Mouse (Mus musculus) MEL (cell line): ENCODE data around the gene Pik3r1. TPM values are rescaled to one million over a fixed set of nuclear protein-coding genes. Genes with fewer than 3 reads are reported as not detected.

ENCODE experiments used
- DNase-seq: peaks from one replicate; pipeline ENCODE4 v3.0.0; 2011; ENCODE audit warnings: low read depth, low spot score
- H3K27ac ChIP-seq: 2 replicates; pipeline ENCODE4 v1.5.1; 2012; ENCODE audit warnings: low read depth, mild to moderate bottlenecking, control low read depth, low read length, moderate library complexity; ENCODE audit not compliant: control insufficient read depth
- H3K27me3 ChIP-seq, 2 experiments: fragments of 150-350 bp in 1 of 2; sonication (generic) in 1 of 2; 2 replicates each; pipeline ENCODE4 v1.6.1; 2012; ENCODE audit warnings: low read length in 2 of 2, mild to moderate bottlenecking in 2 of 2, improper control_type of control experiment in 1 of 2, moderate library complexity in 1 of 2; ENCODE audit not compliant: insufficient read depth in 2 of 2, control insufficient read depth in 1 of 2
- H3K36me3 ChIP-seq, 2 experiments: 2 replicates each; pipeline ENCODE4 v1.6.1; 2012 to 2014; ENCODE audit warnings: low read length in 2 of 2, improper control_type of control experiment in 1 of 2, inconsistent platforms in 1 of 2, mild to moderate bottlenecking in 1 of 2; ENCODE audit not compliant: insufficient read depth in 2 of 2, control insufficient read depth in 1 of 2
- H3K4me1 ChIP-seq, 2 experiments: fragments of 150-350 bp in 1 of 2; sonication (generic) in 1 of 2; 2 replicates each; pipeline ENCODE4 v1.6.1; 2012; ENCODE audit warnings: low read length in 2 of 2, improper control_type of control experiment in 1 of 2, mild to moderate bottlenecking in 1 of 2; ENCODE audit not compliant: insufficient read depth in 2 of 2, control insufficient read depth in 1 of 2
- H3K4me3 ChIP-seq, 2 experiments: fragments of 150-350 bp in 1 of 2; sonication (generic) in 1 of 2; 2 replicates each; pipeline ENCODE4 v1.5.1; 2012; ENCODE audit warnings: low read depth in 2 of 2, low read length in 2 of 2, mild to moderate bottlenecking in 2 of 2, moderate library complexity in 2 of 2, control low read depth in 1 of 2, improper control_type of control experiment in 1 of 2; ENCODE audit not compliant: control insufficient read depth in 1 of 2, insufficient read depth in 1 of 2
- H3K79me2 ChIP-seq: 2 replicates; pipeline ENCODE4 v1.6.1; 2012; ENCODE audit warnings: mild to moderate bottlenecking, low read length, moderate library complexity; ENCODE audit not compliant: control insufficient read depth, poor library complexity, insufficient read depth
- H3K9ac ChIP-seq: 2 replicates; pipeline ENCODE4 v1.6.1; 2012; ENCODE audit warnings: low read depth, mild to moderate bottlenecking, control low read depth, low read length, moderate library complexity; ENCODE audit not compliant: control insufficient read depth, poor library complexity, severe bottlenecking
- H3K9me3 ChIP-seq: fragments of 150-350 bp; sonication (generic); replicated peaks from 2 replicates; pipeline ENCODE4 v1.6.1; 2012; ENCODE audit warnings: mild to moderate bottlenecking, low read length, improper control_type of control experiment, moderate library complexity; ENCODE audit not compliant: insufficient read depth
- BHLHE40 ChIP-seq: IDR thresholded peaks from 2 replicates; pipeline ENCODE4 v1.6.1; 2012; ENCODE audit warnings: low read depth, mild to moderate bottlenecking, inconsistent platforms, low read length, improper control_type of control experiment, borderline replicate concordance
- CTCF ChIP-seq, 3 experiments: IDR thresholded peaks in 2 of 3; conservative IDR thresholded peaks in 1 of 3; 2 replicates each; pipeline ENCODE4 v1.5.1; 2011 to 2012; ENCODE audit warnings: low read length in 3 of 3, low read depth in 2 of 3, mild to moderate bottlenecking in 2 of 3, improper control_type of control experiment in 1 of 3, inconsistent platforms in 1 of 3, mixed read lengths in 1 of 3, moderate library complexity in 1 of 3; ENCODE audit not compliant: control insufficient read depth in 1 of 3, insufficient read depth in 1 of 3, poor library complexity in 1 of 3, severe bottlenecking in 1 of 3
- E2F4 ChIP-seq: IDR thresholded peaks from 2 replicates; pipeline ENCODE4 v1.6.1; 2011; ENCODE audit warnings: low read depth, low read length, improper control_type of control experiment, borderline replicate concordance
- ELF1 ChIP-seq: IDR thresholded peaks from 2 replicates; pipeline ENCODE4 v1.6.1; 2014; ENCODE audit warnings: low read depth, mild to moderate bottlenecking, inconsistent platforms, low read length, improper control_type of control experiment, moderate library complexity
- EP300 ChIP-seq, 2 experiments: IDR thresholded peaks; 2 replicates each; pipeline ENCODE4 v1.6.1; 2011; ENCODE audit warnings: improper control_type of control experiment in 2 of 2, low read length in 2 of 2, low read depth in 1 of 2, mild to moderate bottlenecking in 1 of 2
- ETS1 ChIP-seq: IDR thresholded peaks from 2 replicates; pipeline ENCODE4 v1.6.1; 2012; ENCODE audit warnings: low read depth, mild to moderate bottlenecking, inconsistent platforms, low read length, improper control_type of control experiment, moderate library complexity
- GATA1 ChIP-seq: IDR thresholded peaks from 2 replicates; pipeline ENCODE4 v1.6.1; 2011; ENCODE audit warnings: low read depth, low read length, improper control_type of control experiment
- KAT2A ChIP-seq: conservative IDR thresholded peaks from 2 replicates; pipeline ENCODE4 v1.6.1; 2012; ENCODE audit warnings: low read depth, low read length, improper control_type of control experiment, inconsistent platforms
- MAFK ChIP-seq: IDR thresholded peaks from 2 replicates; pipeline ENCODE4 v1.6.1; 2011; ENCODE audit warnings: low read depth, mild to moderate bottlenecking, low read length, improper control_type of control experiment, borderline replicate concordance
- MAX ChIP-seq: IDR thresholded peaks from 2 replicates; pipeline ENCODE4 v1.6.1; 2011; ENCODE audit warnings: low read length, improper control_type of control experiment
- MAZ ChIP-seq: IDR thresholded peaks from 2 replicates; pipeline ENCODE4 v1.6.1; 2012; ENCODE audit warnings: low read depth, mild to moderate bottlenecking, inconsistent platforms, low read length, improper control_type of control experiment
- MYB ChIP-seq: IDR thresholded peaks from 2 replicates; pipeline ENCODE4 v1.6.1; 2011; ENCODE audit warnings: mild to moderate bottlenecking, low read depth, low read length, improper control_type of control experiment
- NELFE ChIP-seq: IDR thresholded peaks from 2 replicates; pipeline ENCODE4 v1.6.1; 2011; ENCODE audit warnings: low read depth, low read length, improper control_type of control experiment
- POLR2A ChIP-seq, 2 experiments: IDR thresholded peaks; 2 replicates each; pipeline ENCODE4 v1.6.1; 2011 to 2012; ENCODE audit warnings: low read length in 2 of 2, mild to moderate bottlenecking in 2 of 2, control low read depth in 1 of 2, improper control_type of control experiment in 1 of 2, low read depth in 1 of 2, moderate library complexity in 1 of 2; ENCODE audit not compliant: control insufficient read depth in 1 of 2, insufficient read depth in 1 of 2, poor library complexity in 1 of 2
- POLR2AphosphoS5 ChIP-seq: IDR thresholded peaks from 2 replicates; pipeline ENCODE4 v1.6.1; 2012; ENCODE audit warnings: low read depth, borderline replicate concordance, mild to moderate bottlenecking, inconsistent platforms, low read length, moderate library complexity, mixed read lengths
- RAD21 ChIP-seq: IDR thresholded peaks from 2 replicates; pipeline ENCODE4 v1.6.1; 2011; ENCODE audit warnings: mild to moderate bottlenecking, low read depth, low read length, improper control_type of control experiment
- RCOR1 ChIP-seq: IDR thresholded peaks from 2 replicates; pipeline ENCODE4 v1.6.1; 2012; ENCODE audit warnings: low read depth, mild to moderate bottlenecking, inconsistent platforms, low read length, improper control_type of control experiment
- SIN3A ChIP-seq: IDR thresholded peaks from 2 replicates; pipeline ENCODE4 v1.6.1; 2012; ENCODE audit warnings: low read length, improper control_type of control experiment, inconsistent platforms
- SMC3 ChIP-seq: IDR thresholded peaks from 2 replicates; pipeline ENCODE4 v1.6.1; 2011; ENCODE audit warnings: low read depth, low read length, improper control_type of control experiment
- TAL1 ChIP-seq: IDR thresholded peaks from 2 replicates; pipeline ENCODE4 v1.6.1; 2012; ENCODE audit warnings: mild to moderate bottlenecking, inconsistent platforms, low read length, moderate library complexity, mixed read lengths
- TBP ChIP-seq: IDR thresholded peaks from 2 replicates; pipeline ENCODE4 v1.8.0; 2011; ENCODE audit warnings: low read depth, low read length, improper control_type of control experiment
- TCF12 ChIP-seq: IDR thresholded peaks from 2 replicates; pipeline ENCODE4 v1.6.1; 2014; ENCODE audit warnings: low read depth, mild to moderate bottlenecking, inconsistent platforms, low read length, improper control_type of control experiment, moderate library complexity
- UBTF ChIP-seq: IDR thresholded peaks from 2 replicates; pipeline ENCODE4 v1.6.1; 2012; ENCODE audit warnings: low read depth, mild to moderate bottlenecking, inconsistent platforms, low read length, improper control_type of control experiment, moderate library complexity, borderline replicate concordance; ENCODE audit not compliant: insufficient read depth
- USF1 ChIP-seq: IDR thresholded peaks from 2 replicates; pipeline ENCODE4 v1.6.1; 2014; ENCODE audit warnings: low read depth, mild to moderate bottlenecking, inconsistent platforms, low read length, improper control_type of control experiment, moderate library complexity
- ZKSCAN1 ChIP-seq: IDR thresholded peaks from 2 replicates; pipeline ENCODE4 v1.6.1; 2012; ENCODE audit warnings: low read depth, mild to moderate bottlenecking, inconsistent platforms, low read length, improper control_type of control experiment, moderate library complexity
- polyA plus RNA-seq, 2 experiments: library from polyadenylated mRNA; stranded (reverse) in 1 of 2; unstranded in 1 of 2; fragments of >175 nt in 1 of 2; fragments of >200 nt in 1 of 2; gene quantifications; 2 replicates each; pipeline versions ENCODE4 v1.2.1 to v1.2.4; 2012; ENCODE audit warnings: low replicate concordance in 2 of 2, low read depth in 1 of 2; ENCODE audit not compliant: insufficient read length in 2 of 2, insufficient read depth in 1 of 2, missing spikeins in 1 of 2
- total RNA-seq: library from RNA; depleted of rRNA; stranded (reverse); fragments of 300-350 nt; gene quantifications from 2 replicates; pipeline ENCODE4 v1.2.3, GENCODE M21; 2012

The Pik3r1 gene
- total and polyA plus RNA-seq, 3 experiments, result 23.8 to 116 (median 41.4) TPM

DNA sequence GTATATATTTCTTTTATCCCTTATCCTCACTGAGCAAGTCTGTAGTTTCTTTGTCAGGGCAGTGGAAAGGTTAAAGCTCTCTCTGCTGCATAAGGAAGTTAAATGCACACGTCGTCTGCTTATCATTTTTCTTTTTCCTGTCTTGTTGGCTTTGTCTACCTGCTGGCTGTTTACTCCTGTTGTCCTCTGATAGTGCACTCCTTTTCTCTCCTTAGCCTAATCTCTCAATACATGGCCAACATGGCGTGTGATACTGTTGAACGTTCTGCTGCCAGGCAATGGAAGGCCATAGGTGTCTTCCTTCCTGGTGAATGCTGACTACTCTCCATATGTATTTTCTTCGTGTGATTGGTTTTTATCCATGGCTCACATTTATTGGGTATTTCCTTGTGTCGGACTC is 106.5 kb downstream of the Pik3r1 start:
- Histone ChIP-seq H3K4me1 (peaks cover 12 to 44% of the 10 kb centered on the region in 2 experiments), H3K9ac (no peak overlapping the region), H3K9me3 (no peaks in the 10 kb centered on the region)
- peak; percentile 86 for DNase-seq
- TF ChIP-seq TBP, result 0 out of 2 replicates have a peak, but pooled peaks have one; percentile 30
- no peak for TF ChIP-seq MAZ
- TF ChIP-seq USF1, result no peak
- TF ChIP-seq ETS1, result peak; percentile 85
- TF ChIP-seq MYB, result peak; percentile 89
- TF ChIP-seq RCOR1, result 0 out of 2 replicates have a peak, but pooled peaks have one; percentile 18
- TF ChIP-seq ELF1, result no peak; the same call in none of the 2 replicates
- no peak for TF ChIP-seq UBTF
- TF ChIP-seq KAT2A, result no peak
- TF ChIP-seq E2F4, result no peak
- TF ChIP-seq MAX, result 0 out of 2 replicates have a peak, but pooled peaks have one; percentile 56
- no peak for TF ChIP-seq MAFK
- no peak for TF ChIP-seq CTCF (IDR thresholded peaks at IDR 0.05 in 2 of 3, conservative IDR thresholded peaks at IDR 0.05 in 1 of 3; ENCODE audit: control insufficient read depth in 1 of 3, insufficient read depth in 1 of 3, low read depth in 2 of 3, low read length in 3 of 3, poor library complexity in 1 of 3, severe bottlenecking in 1 of 3)
- no peak for TF ChIP-seq POLR2A (IDR thresholded peaks at IDR 0.05; ENCODE audit: control insufficient read depth in 1 of 2, insufficient read depth in 1 of 2, low read depth in 1 of 2, low read length in 2 of 2, poor library complexity in 1 of 2)
- no peak for TF ChIP-seq POLR2AphosphoS5
- TF ChIP-seq NELFE, result no peak
- TF ChIP-seq ZKSCAN1, result no peak
- TF ChIP-seq TCF12, result peak; percentile 93
- peak; percentile 97 to 98 for TF ChIP-seq EP300 (IDR thresholded peaks at IDR 0.05; ENCODE audit: low read depth in 1 of 2, low read length in 2 of 2)
- peak; percentile 97 for TF ChIP-seq GATA1
- TF ChIP-seq SMC3, result no peak
- peak; percentile 90 for TF ChIP-seq TAL1
- peak; percentile 71 for TF ChIP-seq SIN3A
- TF ChIP-seq BHLHE40, result no peak
- no peak for TF ChIP-seq RAD21
- TF ChIP-seq, all 39 proteins: peak for 10
- H3K4me3 ChIP-seq, result no peak overlapping the region
- H3K27me3 ChIP-seq, result no peaks in the 10 kb centered on the region
- peaks cover 0 to 44% of the 10 kb centered on the region in 2 experiments; a peak in 2 of 4 replicates for H3K36me3 ChIP-seq
- H3K79me2 ChIP-seq, result no peaks in the 10 kb centered on the region
- peak overlapping the region; percentile 79 for H3K27ac ChIP-seq
